Mouse (Mus musculus) forebrain, postnatal 0 days (tissue): ENCODE results near the gene Tgm2. TPM values are rescaled to one million over a fixed set of nuclear protein-coding genes. Genes with fewer than 3 reads are reported as not detected.

ENCODE experiments used
- ATAC-seq: fragments of 200-750 bp; cut with Nextera tagmentation; 2 replicates; pipeline ENCODE4 v1.8.0; 2017; ENCODE audit warnings: mild to moderate bottlenecking, moderate library complexity
- DNase-seq: peaks from one replicate; pipeline ENCODE4 v3.0.0-alpha.2; 2015
- H3K27ac ChIP-seq: fragments of 300-500 bp; sonication (generic); 2 replicates; pipeline ENCODE4 v1.5.1; 2014; ENCODE audit warnings: low read depth, mild to moderate bottlenecking, antibody characterized with exemption, low read length, moderate library complexity, mixed read lengths
- H3K27me3 ChIP-seq: fragments of 300-500 bp; sonication (generic); 2 replicates; pipeline ENCODE4 v1.6.1; 2014; ENCODE audit warnings: mild to moderate bottlenecking, low read length, mixed read lengths; ENCODE audit not compliant: insufficient read depth
- H3K36me3 ChIP-seq: fragments of 300-500 bp; sonication (generic); 2 replicates; pipeline ENCODE4 v1.6.1; 2014; ENCODE audit warnings: mild to moderate bottlenecking, moderate library complexity; ENCODE audit not compliant: insufficient read depth
- H3K4me1 ChIP-seq: fragments of 300-500 bp; sonication (generic); 2 replicates; pipeline ENCODE4 v1.6.1; 2014; ENCODE audit warnings: antibody characterized with exemption; ENCODE audit not compliant: insufficient read depth
- H3K4me2 ChIP-seq: fragments of 300-500 bp; sonication (generic); 2 replicates; pipeline ENCODE4 v1.6.1; 2014; ENCODE audit warnings: low read depth, mild to moderate bottlenecking, moderate library complexity
- H3K4me3 ChIP-seq: fragments of 300-500 bp; sonication (generic); 2 replicates; pipeline ENCODE4 v1.5.1; 2014; ENCODE audit warnings: low read depth, low read length, mixed read lengths
- H3K9ac ChIP-seq: fragments of 300-500 bp; sonication (generic); 2 replicates; pipeline ENCODE4 v1.6.1; 2014; ENCODE audit warnings: mild to moderate bottlenecking
- H3K9me3 ChIP-seq: fragments of 300-500 bp; sonication (generic); 2 replicates; pipeline ENCODE4 v1.6.1; 2016; ENCODE audit warnings: low read length
- CTCF ChIP-seq: sonication (generic); IDR thresholded peaks from 2 replicates; pipeline ENCODE4 v1.5.1; 2016; ENCODE audit warnings: antibody characterized with exemption, control low read depth, low read depth
- WGBS: fragments of 180-500 bp; shearing (Covaris S2); extraction: QIAGEN DNeasy Blood & Tissue Kit; methylation state at CpG from one replicate; pipeline ENCODE4 v1.1.7; 2014; 5-methylcytosine and 5-hydroxymethylcytosine counted together
- polyA plus RNA-seq: library from polyadenylated mRNA; unstranded; fragments of >200 nt; fragmentation: Nextera tagmentation; extraction: Ambion mirVana; gene quantifications from 2 replicates; pipeline ENCODE4 v1.2.1, GENCODE M21; 2015
- total RNA-seq: library from RNA; depleted of rRNA; stranded (reverse); fragments of >200 nt; gene quantifications from 2 replicates; pipeline ENCODE4 v1.2.3, GENCODE M21; 2014

The Tgm2 gene
- total and polyA plus RNA-seq, 2 experiments from 2014 or later: 6.1 to 13.0 TPM

- 58% methylated on average over 12 of the region's 12 CpGs for whole genome bisulfite sequencing
- Histone ChIP-seq H3K27me3 (no peaks in the 10 kb centered on the region), H3K9me3 (no peaks in the 10 kb centered on the region), H3K4me2 (no peak overlapping the region), H3K27ac (no peak overlapping the region), H3K9ac (no peak overlapping the region), H3K36me3 (no peaks in the 10 kb centered on the region), H3K4me1 (no peaks in the 10 kb centered on the region), H3K4me3 (no peak overlapping the region)
- no peak for DNase-seq
- TF ChIP-seq CTCF: no peak
- ATAC-seq: no peak
Observed at GRCm38 (mm10) chr2:158121645-158122326, 24.4 kb downstream of the Tgm2 start.

DNA sequence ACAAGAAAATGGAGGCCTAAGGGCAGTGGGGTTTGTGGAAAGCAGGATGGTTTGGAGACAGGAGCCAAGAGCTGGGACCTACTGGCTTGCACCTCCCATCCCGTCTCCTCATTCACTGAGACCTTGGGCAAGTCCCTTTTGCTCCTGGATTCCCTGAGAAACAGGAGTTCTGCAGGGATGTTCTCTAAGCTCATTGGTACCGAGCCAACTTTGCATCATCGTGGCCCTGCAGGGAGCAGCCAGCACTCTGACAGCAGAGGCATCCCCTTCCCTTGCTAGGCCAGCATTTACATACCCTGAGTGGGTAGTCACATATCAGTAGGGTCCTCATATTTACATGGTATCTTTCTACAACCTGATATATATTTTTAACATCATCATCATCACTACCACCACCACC, 25.4 kb downstream of the Tgm2 start:
- H3K36me3 ChIP-seq: no peaks in the 10 kb centered on the region
- H3K27ac ChIP-seq: no peak overlapping the region
- H3K4me1 ChIP-seq: no peaks in the 10 kb centered on the region
- no peak overlapping the region for H3K4me3 ChIP-seq
- no peak overlapping the region for H3K4me2 ChIP-seq
- WGBS: 70% methylated on average over 3 of the region's 3 CpGs
- H3K9ac ChIP-seq: no peak overlapping the region
- H3K9me3 ChIP-seq: no peaks in the 10 kb centered on the region
- ATAC-seq: no peak
- no peaks in the 10 kb centered on the region for H3K27me3 ChIP-seq
- TF ChIP-seq CTCF: no peak
- no peak for DNase-seq

DNA sequence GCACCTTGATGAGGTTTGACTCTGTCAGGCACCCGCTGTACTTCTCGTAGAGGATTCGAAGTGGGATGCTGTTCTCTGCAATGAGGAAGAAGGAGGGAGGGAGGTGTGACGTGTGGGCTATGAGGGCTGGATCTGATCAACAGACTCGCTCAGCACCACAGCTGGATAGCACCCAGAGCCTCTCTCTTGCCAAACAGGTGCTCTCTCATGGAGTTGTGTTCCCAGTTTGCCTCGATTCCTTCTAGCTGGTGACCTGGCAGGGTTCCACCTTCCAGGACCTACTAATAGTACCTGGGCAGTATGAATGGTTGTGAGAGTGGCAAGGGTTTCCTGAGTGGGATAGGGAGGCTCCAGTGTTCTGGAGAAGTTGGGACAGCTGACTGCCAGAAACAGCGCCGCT, 26.0 kb downstream of the Tgm2 start:
- no peak overlapping the region for H3K4me2 ChIP-seq
- H3K4me3 ChIP-seq: no peak overlapping the region
- ATAC-seq: no peak
- H3K4me1 ChIP-seq: no peaks in the 10 kb centered on the region
- no peaks in the 10 kb centered on the region for H3K9me3 ChIP-seq
- WGBS: 83% methylated on average over 8 of the region's 8 CpGs
- H3K36me3 ChIP-seq: no peaks in the 10 kb centered on the region
- no peak for DNase-seq
- H3K27ac ChIP-seq: no peak overlapping the region
- TF ChIP-seq CTCF: no peak
- H3K9ac ChIP-seq: no peak overlapping the region
- no peaks in the 10 kb centered on the region for H3K27me3 ChIP-seq

GRCm38 (mm10) chr2:158119145-158119544, 27.1 kb downstream of the Tgm2 start:
- Histone ChIP-seq H3K27ac (no peak overlapping the region), H3K36me3 (no peaks in the 10 kb centered on the region), H3K27me3 (no peaks in the 10 kb centered on the region), H3K4me3 (no peak overlapping the region), H3K9me3 (no peaks in the 10 kb centered on the region), H3K4me1 (no peaks in the 10 kb centered on the region), H3K9ac (no peak overlapping the region), H3K4me2 (no peak overlapping the region)
- DNase-seq: no peak
- ATAC-seq: no peak
- TF ChIP-seq CTCF: no peak
- 81% methylated on average over 4 of the region's 4 CpGs for WGBS

DNA sequence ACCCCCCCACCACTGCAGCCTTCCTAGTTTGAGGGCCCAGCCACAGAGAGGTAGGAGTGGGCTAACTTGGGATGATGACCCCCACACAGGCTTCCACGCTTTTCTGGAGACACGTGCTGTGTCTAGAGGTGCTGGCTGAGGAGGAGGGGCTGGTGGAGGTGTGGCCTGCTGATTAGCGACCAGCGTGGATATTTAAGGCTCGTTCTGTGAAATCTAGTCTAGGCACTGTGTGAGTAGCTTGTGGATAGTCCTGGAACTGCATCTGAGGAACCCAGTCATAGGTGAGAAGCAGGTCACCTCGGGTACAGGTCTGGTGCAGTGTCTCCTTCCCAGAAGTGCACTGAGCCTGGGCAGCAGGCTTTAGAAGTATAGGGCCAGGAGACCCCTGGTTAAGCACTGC, 29.6 kb downstream of the Tgm2 start:
- Histone ChIP-seq H3K36me3 (no peaks in the 10 kb centered on the region), H3K4me1 (peaks cover 4% of the 10 kb centered on the region; the same call in 1 of the 2 replicates), H3K27me3 (no peaks in the 10 kb centered on the region), H3K9me3 (no peaks in the 10 kb centered on the region), H3K27ac (no peak overlapping the region), H3K4me3 (no peak overlapping the region), H3K4me2 (no peak overlapping the region), H3K9ac (no peak overlapping the region)
- ATAC-seq (no peak), DNase-seq (no peak)
- 49% methylated on average over 6 of the region's 6 CpGs for WGBS
- TF ChIP-seq CTCF: no peak

DNA sequence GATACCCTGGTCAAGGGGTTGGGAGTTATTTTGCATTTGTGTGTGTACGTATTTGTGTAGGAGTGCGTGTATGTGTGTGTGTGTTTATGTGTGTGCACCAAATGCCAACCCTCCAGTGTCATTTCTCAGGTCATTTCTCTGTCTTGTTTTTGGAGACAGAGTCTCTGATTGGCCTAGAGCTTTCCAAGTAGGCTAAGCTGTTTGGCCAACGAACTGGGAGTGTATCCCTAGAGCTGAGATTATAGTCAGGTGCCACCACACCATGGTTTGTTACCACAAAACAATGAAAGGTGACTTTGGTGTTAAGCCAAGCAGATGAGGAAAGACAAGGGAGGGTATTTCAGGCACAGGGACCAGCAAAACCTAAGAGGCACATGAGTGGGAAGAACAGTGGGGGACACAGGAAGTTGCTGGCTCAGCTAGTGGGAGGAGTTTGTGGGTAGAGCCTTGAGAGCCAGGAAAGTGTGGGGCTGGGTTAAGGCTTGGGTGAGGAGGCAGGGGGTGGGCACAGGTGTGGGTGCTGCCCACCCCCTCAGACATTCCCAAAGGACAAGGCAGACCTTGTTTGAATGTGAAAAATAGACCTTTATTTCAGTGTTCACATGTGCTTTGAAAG, 30.3 kb downstream of the Tgm2 start:
- Histone ChIP-seq H3K27me3 (no peaks in the 10 kb centered on the region), H3K4me3 (no peak overlapping the region), H3K9ac (no peak overlapping the region), H3K27ac (no peak overlapping the region), H3K4me1 (peaks cover 4% of the 10 kb centered on the region; the same call in 1 of the 2 replicates), H3K9me3 (no peaks in the 10 kb centered on the region), H3K4me2 (no peak overlapping the region), H3K36me3 (no peaks in the 10 kb centered on the region)
- 87% methylated on average over 3 of the region's 3 CpGs for WGBS
- ATAC-seq (no peak), DNase-seq (no peak)
- no peak for TF ChIP-seq CTCF

DNA sequence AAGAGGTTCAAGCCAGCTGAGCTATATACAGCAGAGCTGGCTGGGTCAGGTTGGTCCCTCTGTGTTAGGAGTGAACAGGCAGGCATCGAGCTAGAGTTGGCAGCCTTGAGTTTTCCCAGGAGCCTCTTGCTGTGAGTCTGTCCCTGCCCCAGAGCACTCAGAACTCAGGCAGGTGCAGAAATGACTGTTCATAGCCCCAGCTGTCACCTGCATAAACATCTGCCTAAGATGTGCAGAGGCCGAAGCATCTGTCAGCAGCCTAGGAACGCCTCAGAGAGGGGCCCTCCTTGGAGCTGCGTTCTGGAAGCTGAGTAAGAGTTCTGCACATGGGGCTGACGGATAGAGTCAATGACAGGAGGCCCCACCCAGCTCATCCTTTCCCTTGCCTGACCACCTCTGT, 31.3 kb downstream of the Tgm2 start:
- no peak for TF ChIP-seq CTCF
- WGBS: 72% methylated on average over 5 of the region's 5 CpGs
- H3K27ac ChIP-seq: no peak overlapping the region
- no peak overlapping the region for H3K4me2 ChIP-seq
- peaks cover 4% of the 10 kb centered on the region; the same call in 1 of the 2 replicates for H3K4me1 ChIP-seq
- H3K9me3 ChIP-seq: no peaks in the 10 kb centered on the region
- no peak overlapping the region for H3K4me3 ChIP-seq
- ATAC-seq: no peak
- no peak for DNase-seq
- H3K27me3 ChIP-seq: no peaks in the 10 kb centered on the region
- no peak overlapping the region for H3K9ac ChIP-seq
- no peaks in the 10 kb centered on the region for H3K36me3 ChIP-seq
